17 mouse cellular contexts compared by ENCODE assay signal in the genomic region with DNA sequence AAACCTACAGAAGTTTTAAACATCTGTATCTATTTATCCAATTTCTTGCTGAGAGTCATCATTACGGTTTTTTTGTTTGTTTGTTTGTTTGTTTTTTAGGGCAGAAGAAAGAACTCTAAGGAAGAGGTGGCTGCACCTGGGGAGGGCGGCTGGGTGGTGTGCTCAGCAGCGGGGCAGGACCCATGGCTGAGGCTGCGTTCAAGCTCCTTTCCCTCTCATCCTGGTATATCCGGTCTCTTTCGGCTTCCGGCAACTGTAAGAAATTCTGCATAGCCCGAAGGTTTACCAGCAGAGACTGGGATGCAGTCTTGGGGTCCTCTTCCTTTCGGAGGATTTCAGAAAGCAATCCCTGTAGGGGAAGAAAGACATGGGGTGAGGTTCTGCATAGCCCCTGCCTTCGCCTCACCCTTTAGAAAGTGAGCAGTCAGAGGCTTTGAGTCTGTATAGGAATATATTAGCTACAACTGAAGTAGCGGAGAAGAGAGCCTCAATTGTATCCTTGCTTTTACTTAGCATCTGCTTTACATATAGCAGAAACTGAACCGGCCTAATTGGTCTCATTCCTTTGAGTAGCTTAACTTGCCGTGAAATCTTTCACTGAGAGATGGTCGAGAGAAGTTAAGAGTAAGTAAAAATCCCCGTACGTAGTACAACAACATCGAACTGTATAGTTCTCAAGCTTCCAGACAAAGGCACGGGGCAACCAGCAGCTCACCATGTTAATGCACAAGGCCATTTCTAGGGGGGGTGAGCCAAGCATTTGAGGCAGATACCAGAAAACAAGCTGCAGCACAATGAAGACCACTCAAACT. TPM values are rescaled to one million over a fixed set of nuclear protein-coding genes. Genes with fewer than 3 reads are reported as not detected.
DNase-seq lines count a peak whose midpoint lies in the region; ATAC-seq lines count a peak whose summit lies in the region.
"Had no signal": no experiment of that assay in that cellular context is flagged by ENCODE, and none has a peak within 500 bp of the region (broad histone marks: within the 10 kb centered on the region; RNA-seq: fewer than 3 reads in every experiment).

No protein-coding gene starts in this region.

- DNase-seq in midbrain, embryonic 11.5 days (ENCODE audit: low spot score, missing footprints): no peak
- no peak for DNase-seq in midbrain, embryonic 10.5 days (ENCODE audit: low spot score)
- peak; percentile 23 for DNase-seq in mesoderm, embryonic 11.5 days (ENCODE audit: low read depth, low spot score)
- DNase-seq in frontal cortex, postnatal 25 days (ENCODE audit: low spot score in 2 of 2): no peak
- no peak for DNase-seq in left cerebral cortex, postnatal 10 days (ENCODE audit: extremely low spot score in 1 of 2, low spot score in 2 of 2)
- DNase-seq: B cell, adult 2 months; cerebellum, postnatal 36 days; heart, adult 2 months; kidney, postnatal 10 days; lung, adult 18-20 months; retina, postnatal 1 day had no signal

- H3K9ac ChIP-seq in midbrain, embryonic 11.5 days (ENCODE audit: low read length): no peak overlapping the region
- no peak overlapping the region for H3K9ac ChIP-seq in forebrain, embryonic 13.5 days
- H3K9ac ChIP-seq in neural tube, embryonic 14.5 days (replicated peaks; ENCODE audit: low read depth, low read length): no peak overlapping the region
- H3K9ac ChIP-seq: intestine, embryonic 15.5 days; limb, embryonic 15.5 days had no signal

- no peak overlapping the region for H3K4me3 ChIP-seq in midbrain, embryonic 11.5 days (ENCODE audit: low read depth, low read length)
- H3K4me3 ChIP-seq in midbrain, embryonic 10.5 days: no peak overlapping the region
- H3K4me3 ChIP-seq in forebrain, embryonic 13.5 days: no peak overlapping the region
- H3K4me3 ChIP-seq in neural tube, embryonic 14.5 days (ENCODE audit: low read depth, low read length): no peak overlapping the region
- H3K4me3 ChIP-seq: heart, adult 2 months; intestine, embryonic 15.5 days; limb, embryonic 15.5 days had no signal

- no peaks in the 10 kb centered on the region for H3K9me3 ChIP-seq in midbrain, embryonic 11.5 days (ENCODE audit: control insufficient read depth, low read length)
- no peaks in the 10 kb centered on the region for H3K9me3 ChIP-seq in midbrain, embryonic 10.5 days (replicated peaks)
- no peaks in the 10 kb centered on the region for H3K9me3 ChIP-seq in forebrain, embryonic 13.5 days (replicated peaks)
- no peaks in the 10 kb centered on the region for H3K9me3 ChIP-seq in neural tube, embryonic 14.5 days (ENCODE audit: control insufficient read depth, low read length)
- H3K9me3 ChIP-seq: intestine, embryonic 15.5 days; limb, embryonic 15.5 days had no signal

- no peaks in the 10 kb centered on the region for H3K4me1 ChIP-seq in midbrain, embryonic 11.5 days (ENCODE audit: control insufficient read depth, insufficient read depth, low read length)
- H3K4me1 ChIP-seq in midbrain, embryonic 10.5 days: peaks cover 3% of the 10 kb centered on the region; the same call in 1 of the 2 replicates
- H3K4me1 ChIP-seq in forebrain, embryonic 13.5 days: peaks cover 13% of the 10 kb centered on the region
- H3K4me1 ChIP-seq in neural tube, embryonic 14.5 days (ENCODE audit: control insufficient read depth, insufficient read depth, low read length): no peaks in the 10 kb centered on the region
- H3K4me1 ChIP-seq: intestine, embryonic 15.5 days; limb, embryonic 15.5 days had no signal

- H3K27ac ChIP-seq in midbrain, embryonic 11.5 days (ENCODE audit: low read depth, low read length): 0 out of 2 replicates have a peak overlapping the region, but pooled peaks have one; percentile 51
- H3K27ac ChIP-seq in midbrain, embryonic 10.5 days (replicated peaks): no peak overlapping the region
- no peak overlapping the region; the same call in 1 of the 2 replicates for H3K27ac ChIP-seq in forebrain, embryonic 13.5 days
- no peak overlapping the region; the same call in 1 of the 2 replicates for H3K27ac ChIP-seq in neural tube, embryonic 14.5 days (ENCODE audit: low read depth, low read length)
- H3K27ac ChIP-seq: heart, adult 2 months; intestine, embryonic 15.5 days; limb, embryonic 15.5 days; macrophage had no signal

- H3K4me2 ChIP-seq in midbrain, embryonic 11.5 days: no peak overlapping the region
- peak overlapping the region; percentile 12; the same call in 1 of the 2 replicates for H3K4me2 ChIP-seq in forebrain, embryonic 13.5 days
- no peak overlapping the region for H3K4me2 ChIP-seq in neural tube, embryonic 14.5 days (ENCODE audit: low read depth, low read length)
- H3K4me2 ChIP-seq: intestine, embryonic 15.5 days; limb, embryonic 15.5 days had no signal

- ATAC-seq in midbrain, embryonic 11.5 days (ENCODE audit: low FRiP score): peak; percentile 86
- ATAC-seq in forebrain, embryonic 13.5 days: peak; percentile 80
- ATAC-seq in neural tube, embryonic 14.5 days (ENCODE audit: low read depth): peak; percentile 79
- no peak for ATAC-seq in monocyte, adult 5-6 weeks (replicated peaks; ENCODE audit: insufficient number of reproducible peaks, low FRiP score, low TSS enrichment, poor library complexity, severe bottlenecking)
- ATAC-seq: intestine, embryonic 15.5 days had no signal

- H3K27me3 ChIP-seq in midbrain, embryonic 11.5 days (ENCODE audit: control insufficient read depth, insufficient read depth, low read length): no peaks in the 10 kb centered on the region
- no peaks in the 10 kb centered on the region for H3K27me3 ChIP-seq in midbrain, embryonic 10.5 days (ENCODE audit: low read depth, poor library complexity, severe bottlenecking)
- H3K27me3 ChIP-seq in forebrain, embryonic 13.5 days: no peaks in the 10 kb centered on the region
- H3K27me3 ChIP-seq in neural tube, embryonic 14.5 days (ENCODE audit: control insufficient read depth, insufficient read depth, low read length): no peaks in the 10 kb centered on the region
- H3K27me3 ChIP-seq: intestine, embryonic 15.5 days; limb, embryonic 15.5 days had no signal

- H3K36me3 ChIP-seq in midbrain, embryonic 11.5 days (ENCODE audit: control insufficient read depth, insufficient read depth, low read length): no peaks in the 10 kb centered on the region
- peaks cover 45% of the 10 kb centered on the region for H3K36me3 ChIP-seq in midbrain, embryonic 10.5 days
- peaks cover 18% of the 10 kb centered on the region; the same call in 1 of the 2 replicates for H3K36me3 ChIP-seq in forebrain, embryonic 13.5 days (ENCODE audit: poor library complexity, severe bottlenecking)
- peaks cover 8% of the 10 kb centered on the region for H3K36me3 ChIP-seq in neural tube, embryonic 14.5 days (ENCODE audit: control insufficient read depth, insufficient read depth, low read length)
- H3K36me3 ChIP-seq: intestine, embryonic 15.5 days; limb, embryonic 15.5 days had no signal

- intact Hi-C loops in left cerebral cortex, postnatal 10 days (cut with DNase I): no loop called here

- 73% methylated on average over 18 of the region's 18 CpGs for WGBS in midbrain, embryonic 11.5 days
- 85% methylated on average over 18 of the region's 18 CpGs for WGBS in midbrain, embryonic 10.5 days
- WGBS in forebrain, embryonic 13.5 days: 46% methylated on average over 18 of the region's 18 CpGs
- 50% methylated on average over 18 of the region's 18 CpGs for WGBS in neural tube, embryonic 14.5 days

RNA-seq across cellular contexts. Expression of gene Satb1, which starts 57.8 kb away (rescaled TPM):
- polyA plus RNA-seq in midbrain, embryonic 11.5 days (2014; fragmentation: Nextera tagmentation; extraction: Ambion mirVana): 30.0 and 31.9 TPM in 2 replicates
- 21.6 and 23.1 TPM in 2 replicates for polyA plus RNA-seq in midbrain, embryonic 10.5 days (2016; fragmentation: Nextera tagmentation; extraction: Ambion mirVana)
- 34.7 TPM in 2 replicates for polyA plus RNA-seq in forebrain, embryonic 13.5 days (2015; fragmentation: Nextera tagmentation; extraction: Ambion mirVana)
- 56.7 and 60.5 TPM in 2 replicates for polyA plus RNA-seq in neural tube, embryonic 14.5 days (2014; fragmentation: Nextera tagmentation; extraction: Ambion mirVana)
- 64.2 to 128 TPM (median 84.7 TPM) in 3 replicates for total RNA-seq in monocyte, adult 5-6 weeks (2017)
- total RNA-seq in left cerebral cortex, postnatal 10 days (2021): 100 to 1,000 TPM; 144 to 153 TPM
